Mouse (Mus musculus): ENCODE measurements around the gene Acsbg2. TPM values are rescaled to one million over a fixed set of nuclear protein-coding genes. Genes with fewer than 3 reads are reported as not detected.

The Acsbg2 gene
- polyA plus RNA-seq, 1 experiment = not detected

DNA sequence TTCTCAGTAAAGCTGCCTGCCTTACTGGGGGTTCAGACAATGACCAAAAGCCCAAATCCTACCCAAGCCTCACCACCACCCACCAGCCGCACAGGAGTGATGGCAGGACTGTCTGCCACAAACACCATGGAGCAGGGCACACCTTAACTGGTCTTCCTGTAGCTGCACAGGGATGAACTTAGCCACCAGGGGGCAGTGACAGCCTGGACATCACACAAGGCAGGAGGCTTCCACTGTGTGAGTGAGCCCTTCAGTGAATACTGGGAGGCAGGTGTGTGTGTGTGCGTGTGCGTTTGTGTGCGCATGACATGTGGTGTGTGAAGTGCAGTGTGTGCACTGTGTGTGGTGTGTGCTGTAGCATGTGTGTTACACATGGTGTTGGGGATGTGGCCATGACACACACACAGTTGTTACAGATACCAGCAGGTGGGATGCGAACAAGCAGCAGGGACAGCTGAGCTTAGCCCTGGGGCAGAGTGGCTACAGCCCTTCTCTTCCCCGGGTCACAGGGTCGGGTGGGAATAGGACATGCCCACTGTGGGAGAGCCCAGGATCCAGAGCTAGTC, 23.5 kb upstream of the Acsbg2 start:
- DNase-seq = peak; percentile 80
- TF ChIP-seq CTCF (IDR thresholded peaks at IDR 0.05; ENCODE audit: insufficient read depth, low read length) (peak; percentile 98), POLR2A (IDR thresholded peaks at IDR 0.05; ENCODE audit: borderline replicate concordance, extremely low read depth, low read depth, low read length) (0 out of 2 replicates have a peak, but pooled peaks have one; percentile 5)
- no peak overlapping the region for H3K4me3 ChIP-seq (replicated peaks; ENCODE audit: extremely low read depth, low read depth, low read length)
- peaks cover 3% of the 10 kb centered on the region; the same call in 1 of the 2 replicates for H3K4me1 ChIP-seq (ENCODE audit: control insufficient read depth, insufficient read depth, low read length)
- WGBS = 72% methylated on average over 7 of the region's 7 CpGs

- TF ChIP-seq POLR2A (IDR thresholded peaks at IDR 0.05; ENCODE audit: borderline replicate concordance, extremely low read depth, low read depth, low read length) = no peak
- TF ChIP-seq CTCF (IDR thresholded peaks at IDR 0.05; ENCODE audit: insufficient read depth, low read length) = no peak
- H3K4me1 ChIP-seq (ENCODE audit: control insufficient read depth, insufficient read depth, low read length) = peaks cover 3% of the 10 kb centered on the region; the same call in 1 of the 2 replicates
- 89% methylated on average over 6 of the region's 6 CpGs for WGBS
- no peak for DNase-seq
- no peak overlapping the region for H3K4me3 ChIP-seq (replicated peaks; ENCODE audit: extremely low read depth, low read depth, low read length)
Observed at GRCm38 (mm10) chr17:56896513-56897129, 22.4 kb upstream of the Acsbg2 start.

GRCm38 (mm10) chr17:56895368-56895918, 21.2 kb upstream of the Acsbg2 start:
- TF ChIP-seq CTCF (IDR thresholded peaks at IDR 0.05; ENCODE audit: insufficient read depth, low read length) (no peak), POLR2A (IDR thresholded peaks at IDR 0.05; ENCODE audit: borderline replicate concordance, extremely low read depth, low read depth, low read length) (no peak)
- no peak for DNase-seq
- H3K4me3 ChIP-seq (replicated peaks; ENCODE audit: extremely low read depth, low read depth, low read length) = no peak overlapping the region
- peaks cover 3% of the 10 kb centered on the region; the same call in 1 of the 2 replicates for H3K4me1 ChIP-seq (ENCODE audit: control insufficient read depth, insufficient read depth, low read length)
- WGBS = 89% methylated on average over 9 of the region's 9 CpGs

DNA sequence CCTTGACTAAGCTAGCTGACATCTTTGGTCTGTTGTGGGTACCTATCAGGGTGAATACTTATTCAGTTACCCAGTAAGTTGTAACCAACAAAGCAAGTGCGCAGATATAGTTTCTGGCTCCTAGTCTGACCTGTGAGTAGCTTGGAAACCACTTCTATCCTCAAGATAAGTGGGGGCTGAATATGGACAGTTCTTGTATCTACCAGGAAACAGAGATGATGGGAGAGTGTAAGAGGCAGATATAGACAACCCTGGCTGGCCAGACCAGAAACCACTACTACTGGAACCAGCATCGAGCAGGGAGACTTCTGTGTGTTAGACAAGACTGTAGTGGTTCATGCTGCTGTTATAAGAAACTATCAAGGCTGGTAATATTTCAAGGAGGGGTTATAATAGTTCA, 15.8 kb upstream of the Acsbg2 start:
- no peak for DNase-seq
- Histone ChIP-seq H3K4me3 (replicated peaks; ENCODE audit: extremely low read depth, low read depth, low read length) (no peak overlapping the region), H3K4me1 (ENCODE audit: control insufficient read depth, insufficient read depth, low read length) (no peaks in the 10 kb centered on the region)
- TF ChIP-seq POLR2A (IDR thresholded peaks at IDR 0.05; ENCODE audit: borderline replicate concordance, extremely low read depth, low read depth, low read length) (no peak), CTCF (IDR thresholded peaks at IDR 0.05; ENCODE audit: insufficient read depth, low read length) (no peak)
- WGBS = 95% methylated on average over 2 of the region's 2 CpGs

- WGBS = 78% methylated on average over 2 of the region's 3 CpGs
- H3K4me3 ChIP-seq (replicated peaks; ENCODE audit: extremely low read depth, low read depth, low read length) = no peak overlapping the region
- no peaks in the 10 kb centered on the region for H3K4me1 ChIP-seq (ENCODE audit: control insufficient read depth, insufficient read depth, low read length)
- TF ChIP-seq POLR2A (IDR thresholded peaks at IDR 0.05; ENCODE audit: borderline replicate concordance, extremely low read depth, low read depth, low read length) = no peak
- TF ChIP-seq CTCF (IDR thresholded peaks at IDR 0.05; ENCODE audit: insufficient read depth, low read length) = no peak
- DNase-seq = no peak
Observed at GRCm38 (mm10) chr17:56888050-56888449, 13.8 kb upstream of the Acsbg2 start.

- 78% methylated on average over 17 of the region's 17 CpGs for WGBS
- Histone ChIP-seq H3K4me1 (ENCODE audit: control insufficient read depth, insufficient read depth, low read length) (no peaks in the 10 kb centered on the region), H3K4me3 (replicated peaks; ENCODE audit: extremely low read depth, low read depth, low read length) (no peak overlapping the region)
- no peak for TF ChIP-seq POLR2A (IDR thresholded peaks at IDR 0.05; ENCODE audit: borderline replicate concordance, extremely low read depth, low read depth, low read length)
- TF ChIP-seq CTCF (IDR thresholded peaks at IDR 0.05; ENCODE audit: insufficient read depth, low read length) = no peak
- DNase-seq = no peak
Observed at GRCm38 (mm10) chr17:56884809-56885208, 10.6 kb upstream of the Acsbg2 start.

DNA sequence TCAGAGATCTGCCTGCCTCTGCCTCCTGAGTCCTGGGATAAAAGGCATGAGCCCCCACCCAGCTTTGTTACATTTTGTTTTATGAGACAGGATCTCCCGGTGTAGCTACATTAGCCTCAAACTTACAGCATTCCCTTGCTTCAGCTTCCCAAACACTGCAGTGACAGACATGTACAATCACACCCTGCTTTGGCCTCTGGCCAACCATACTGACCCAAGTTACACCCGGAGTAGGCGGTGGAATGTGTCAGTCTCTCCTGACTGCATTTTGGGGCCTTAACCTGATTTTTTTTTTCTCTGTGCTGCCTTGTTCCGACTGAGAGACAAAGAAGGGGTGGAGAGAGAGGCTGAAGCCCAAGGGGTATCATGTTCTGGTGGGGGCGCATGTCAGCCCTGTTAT, 10.1 kb upstream of the Acsbg2 start:
- no peak overlapping the region for H3K4me3 ChIP-seq (replicated peaks; ENCODE audit: extremely low read depth, low read depth, low read length)
- 38% methylated on average over 5 of the region's 5 CpGs for WGBS
- no peak for DNase-seq
- H3K4me1 ChIP-seq (ENCODE audit: control insufficient read depth, insufficient read depth, low read length) = no peaks in the 10 kb centered on the region
- TF ChIP-seq POLR2A (IDR thresholded peaks at IDR 0.05; ENCODE audit: borderline replicate concordance, extremely low read depth, low read depth, low read length) = no peak
- no peak for TF ChIP-seq CTCF (IDR thresholded peaks at IDR 0.05; ENCODE audit: insufficient read depth, low read length)

DNA sequence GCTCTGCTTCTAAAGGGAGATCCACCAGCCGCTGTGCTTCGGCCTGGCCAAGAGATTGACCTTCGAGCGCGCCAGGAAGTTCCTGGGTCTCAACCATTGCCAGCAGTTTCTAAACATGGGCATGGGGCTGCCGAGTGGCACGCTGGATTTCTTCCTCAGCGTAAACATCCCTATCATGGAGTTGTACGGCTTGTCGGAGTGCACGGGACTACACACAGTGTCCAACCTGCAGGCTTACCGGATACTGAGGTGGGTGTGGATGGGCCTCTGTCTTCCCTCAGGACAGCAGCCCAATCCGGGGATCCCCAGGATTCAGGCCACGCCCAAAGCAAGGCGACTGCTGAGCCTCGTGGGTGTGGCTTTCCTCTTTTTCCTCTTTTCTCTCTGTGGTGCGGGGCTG, 9.4 kb upstream of the Acsbg2 start:
- Histone ChIP-seq H3K4me1 (ENCODE audit: control insufficient read depth, insufficient read depth, low read length) (no peaks in the 10 kb centered on the region), H3K4me3 (replicated peaks; ENCODE audit: extremely low read depth, low read depth, low read length) (peak overlapping the region; percentile 48)
- no peak for DNase-seq
- TF ChIP-seq POLR2A (IDR thresholded peaks at IDR 0.05; ENCODE audit: borderline replicate concordance, extremely low read depth, low read depth, low read length) (no peak), CTCF (IDR thresholded peaks at IDR 0.05; ENCODE audit: insufficient read depth, low read length) (no peak)
- WGBS = 19% methylated on average over 17 of the region's 17 CpGs

- no peak for TF ChIP-seq POLR2A (IDR thresholded peaks at IDR 0.05; ENCODE audit: borderline replicate concordance, extremely low read depth, low read depth, low read length)
- no peak for TF ChIP-seq CTCF (IDR thresholded peaks at IDR 0.05; ENCODE audit: insufficient read depth, low read length)
- peak; percentile 31 for DNase-seq
- H3K4me1 ChIP-seq (ENCODE audit: control insufficient read depth, insufficient read depth, low read length) = no peaks in the 10 kb centered on the region
- WGBS = 79% methylated on average over 19 of the region's 19 CpGs
- H3K4me3 ChIP-seq (replicated peaks; ENCODE audit: extremely low read depth, low read depth, low read length) = no peak overlapping the region
Observed at GRCm38 (mm10) chr17:56877426-56877825, 3.2 kb upstream of the Acsbg2 start.

DNA sequence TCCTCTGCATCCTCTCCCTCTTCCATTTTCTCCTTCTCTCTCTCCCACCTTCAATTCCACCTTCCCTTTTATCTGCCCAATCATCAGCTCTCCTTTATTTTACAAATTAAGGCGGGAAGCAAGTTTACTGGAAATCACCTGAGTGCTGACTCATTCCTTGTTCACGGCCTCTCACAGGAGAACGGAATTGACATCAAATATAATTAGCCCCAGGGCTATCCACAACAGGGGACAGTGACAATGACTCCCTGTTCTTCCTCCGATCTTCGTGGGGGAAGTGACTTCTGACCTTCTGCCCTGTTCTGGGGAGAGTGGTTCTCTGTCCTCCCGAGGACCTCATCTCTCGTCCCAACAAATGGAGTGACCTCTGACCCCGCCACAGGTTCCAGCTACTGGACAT, 2.7 kb upstream of the Acsbg2 start:
- no peak for DNase-seq
- no peak overlapping the region for H3K4me3 ChIP-seq (replicated peaks; ENCODE audit: extremely low read depth, low read depth, low read length)
- no peak for TF ChIP-seq POLR2A (IDR thresholded peaks at IDR 0.05; ENCODE audit: borderline replicate concordance, extremely low read depth, low read depth, low read length)
- TF ChIP-seq CTCF (IDR thresholded peaks at IDR 0.05; ENCODE audit: insufficient read depth, low read length) = no peak
- H3K4me1 ChIP-seq (ENCODE audit: control insufficient read depth, insufficient read depth, low read length) = no peaks in the 10 kb centered on the region
- WGBS = 53% methylated on average over 8 of the region's 8 CpGs

Measured in lung, adult 2 months (tissue).